Mouse (Mus musculus) midbrain, embryonic 13.5 days (tissue): ENCODE measurements around the gene Il25. TPM values are rescaled to one million over a fixed set of nuclear protein-coding genes. Genes with fewer than 3 reads are reported as not detected.

Source experiments
- ATAC-seq: fragments of 200-750 bp; cut with Nextera tagmentation; 2 replicates; pipeline ENCODE4 v1.8.0; 2017; ENCODE audit warnings: mild to moderate bottlenecking, moderate TSS enrichment, moderate library complexity
- H3K27ac ChIP-seq: fragments of 300-500 bp; sonication (generic); 2 replicates; pipeline ENCODE4 v1.5.1; 2015; ENCODE audit warnings: inconsistent platforms, mild to moderate bottlenecking, moderate library complexity
- H3K27me3 ChIP-seq: fragments of 300-500 bp; sonication (generic); 2 replicates; pipeline ENCODE4 v1.6.1; 2015; ENCODE audit warnings: mild to moderate bottlenecking, inconsistent platforms
- H3K36me3 ChIP-seq: fragments of 300-500 bp; sonication (generic); 2 replicates; pipeline ENCODE4 v1.6.1; 2015; ENCODE audit warnings: mild to moderate bottlenecking, inconsistent platforms
- H3K4me1 ChIP-seq: fragments of 300-500 bp; sonication (generic); replicated peaks from 2 replicates; pipeline ENCODE4 v1.6.1; 2015; ENCODE audit warnings: inconsistent platforms
- H3K4me2 ChIP-seq: fragments of 300-500 bp; sonication (generic); replicated peaks from 2 replicates; pipeline ENCODE4 v1.6.1; 2015; ENCODE audit warnings: moderate library complexity, mild to moderate bottlenecking, inconsistent platforms
- H3K4me3 ChIP-seq: fragments of 300-500 bp; sonication (generic); replicated peaks from 2 replicates; pipeline ENCODE4 v1.5.1; 2015; ENCODE audit warnings: mild to moderate bottlenecking, inconsistent platforms
- H3K9ac ChIP-seq: fragments of 300-500 bp; sonication (generic); replicated peaks from 2 replicates; pipeline ENCODE4 v1.6.1; 2015; ENCODE audit warnings: mild to moderate bottlenecking, inconsistent platforms
- H3K9me3 ChIP-seq: fragments of 300-500 bp; sonication (generic); 2 replicates; pipeline ENCODE4 v1.6.1; 2016; ENCODE audit warnings: mild to moderate bottlenecking, inconsistent platforms
- WGBS: fragments of 180-500 bp; shearing (Covaris S2); methylation state at CpG from one replicate; pipeline ENCODE4 v1.1.7; 2015; 5-methylcytosine and 5-hydroxymethylcytosine counted together
- polyA plus RNA-seq: library from polyadenylated mRNA; unstranded; fragments of >200 nt; fragmentation: Nextera tagmentation; extraction: Ambion mirVana; gene quantifications from 2 replicates; pipeline ENCODE4 v1.2.1, GENCODE M21; 2015

Il25 gene
- polyA plus RNA-seq, 1 experiment from 2014 or later, result 0.15 TPM

DNA sequence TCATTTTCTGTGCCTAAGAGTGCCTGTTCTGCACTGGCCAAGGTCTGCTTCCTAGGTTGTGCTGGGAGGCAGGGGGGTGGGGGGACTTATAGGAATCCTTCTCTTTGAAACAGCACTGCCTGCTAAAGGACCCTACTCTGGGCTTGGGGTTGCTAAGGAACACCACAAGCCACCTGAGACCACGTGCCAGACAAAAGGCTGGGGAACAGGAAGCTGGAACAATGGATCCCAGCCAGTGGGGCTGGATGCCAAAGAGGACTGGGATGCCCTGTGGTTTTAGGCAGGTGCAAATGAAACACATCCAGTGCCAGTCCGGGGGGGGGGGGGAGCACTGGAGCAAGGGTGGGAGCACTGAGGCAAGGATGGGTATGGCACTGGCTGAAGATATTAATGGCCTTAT lies 2.1 kb upstream of the Il25 start:
- H3K36me3 ChIP-seq, result no peaks in the 10 kb centered on the region
- peaks cover 31% of the 10 kb centered on the region for H3K4me1 ChIP-seq
- H3K9ac ChIP-seq, result no peak overlapping the region
- no peak overlapping the region for H3K27ac ChIP-seq
- no peaks in the 10 kb centered on the region for H3K27me3 ChIP-seq
- 13% methylated on average over 2 of the region's 2 CpGs for WGBS
- ATAC-seq, result no peak
- no peak overlapping the region for H3K4me2 ChIP-seq
- no peaks in the 10 kb centered on the region for H3K9me3 ChIP-seq
- no peak overlapping the region for H3K4me3 ChIP-seq

DNA sequence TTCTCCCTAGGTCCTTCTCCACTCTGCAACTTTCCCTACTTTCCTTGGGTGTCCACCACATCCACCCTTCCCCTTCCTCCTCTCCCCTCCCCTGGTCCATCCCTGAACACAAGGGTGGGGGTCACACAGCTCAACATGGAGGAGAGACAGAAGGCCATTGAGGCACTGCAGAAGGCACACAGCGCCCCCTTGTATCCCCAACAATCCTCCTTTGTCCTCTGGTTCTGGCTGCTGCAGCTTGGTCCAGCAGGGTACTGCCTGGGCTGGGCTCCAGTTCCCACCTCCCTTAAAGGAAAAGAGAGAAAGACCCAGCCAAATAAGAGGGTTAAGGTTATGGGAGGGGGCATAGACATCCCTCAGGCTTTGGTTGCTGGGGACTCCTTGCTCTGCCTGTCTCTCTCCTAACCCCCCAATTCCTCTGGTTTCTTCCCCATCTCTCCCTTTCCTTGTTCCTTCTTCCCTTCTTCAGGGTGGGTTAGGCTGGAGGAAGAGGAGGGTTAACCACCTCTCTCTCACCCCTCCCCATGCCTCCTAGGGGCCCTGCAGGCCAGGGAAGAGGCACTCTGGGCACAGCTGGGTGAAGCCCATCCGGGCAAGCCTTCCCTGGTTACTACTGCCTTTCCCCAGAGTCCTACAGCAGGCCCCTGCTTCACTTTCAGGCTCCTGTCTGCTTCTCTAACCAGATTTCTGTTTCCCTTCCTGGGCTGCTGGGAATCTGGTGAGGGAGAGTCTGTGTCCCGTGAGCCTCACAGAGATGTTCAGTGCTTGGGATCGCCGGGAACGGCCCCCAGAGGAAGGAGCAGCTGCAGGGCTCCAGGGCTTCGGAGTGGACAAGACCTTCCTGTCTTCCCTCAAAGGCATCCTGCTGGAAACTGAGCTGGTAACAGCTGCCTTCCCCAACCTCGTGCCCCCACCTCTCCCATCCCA lies 3.7 kb downstream of the Il25 start, which contains the start of gene Cmtm5:
Gene Cmtm5, plus strand, starts transcription at position 358 of the 927 bp plus-strand sequence.
- H3K27me3 ChIP-seq, result no peaks in the 10 kb centered on the region
- 0 out of 2 replicates have a peak, but pooled peaks have one; percentile 48 for ATAC-seq

DNA sequence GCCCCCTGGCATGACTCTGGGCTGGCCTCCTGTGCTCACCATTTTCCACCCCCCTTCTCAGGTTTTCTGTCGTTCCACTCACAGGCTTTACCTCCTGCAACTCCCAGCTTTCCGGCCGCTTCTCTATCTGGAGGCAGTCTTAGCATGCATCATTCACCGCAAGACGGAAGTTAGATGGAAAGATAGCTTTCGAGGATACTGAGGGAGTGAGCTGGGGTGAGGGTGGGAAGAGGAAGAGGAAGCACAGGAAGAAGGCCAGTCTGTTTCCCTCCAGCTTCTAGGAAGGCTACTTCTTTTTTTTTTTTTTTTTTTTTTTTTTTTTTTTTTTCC lies 4.3 kb downstream of the Il25 start:
- peak overlapping the region; percentile 44; the same call in 1 of the 2 replicates for H3K9ac ChIP-seq
- no peak overlapping the region for H3K4me2 ChIP-seq
- WGBS, result 70% methylated on average over 6 of the region's 6 CpGs
- H3K36me3 ChIP-seq, result no peaks in the 10 kb centered on the region
- ATAC-seq, result no peak
- H3K9me3 ChIP-seq, result no peaks in the 10 kb centered on the region
- no peaks in the 10 kb centered on the region for H3K27me3 ChIP-seq
- H3K27ac ChIP-seq, result no peak overlapping the region
- peaks cover 16% of the 10 kb centered on the region for H3K4me1 ChIP-seq
- no peak overlapping the region for H3K4me3 ChIP-seq

More for the DNA sequence above, 3.7 kb downstream of the Il25 start, which contains the start of gene Cmtm5:
- WGBS, result 43% methylated on average over 8 of the region's 8 CpGs
- Histone ChIP-seq H3K9me3 (no peaks in the 10 kb centered on the region), H3K36me3 (no peaks in the 10 kb centered on the region), H3K4me2 (no peak within 1 kb of the TSS), H3K4me3 (no peak within 1 kb of the TSS), H3K4me1 (peaks cover 16% of the 10 kb centered on the region), H3K27ac (0 out of 2 replicates have a peak within 1 kb of the TSS, but pooled peaks have one; percentile 30), H3K9ac (peak within 1 kb of the TSS; percentile 44; the same call in 1 of the 2 replicates)

GRCm38 (mm10) chr14:54937361-54938182 lies 5.1 kb downstream of the Il25 start:
- ATAC-seq, result no peak
- H3K4me2 ChIP-seq, result no peak overlapping the region

GRCm38 (mm10) chr14:54938431-54939219 lies 6.1 kb downstream of the Il25 start:
- Histone ChIP-seq H3K36me3 (no peaks in the 10 kb centered on the region), H3K4me2 (no peak overlapping the region), H3K27me3 (no peaks in the 10 kb centered on the region), H3K9me3 (no peaks in the 10 kb centered on the region), H3K27ac (no peak overlapping the region), H3K9ac (no peak overlapping the region), H3K4me3 (no peak overlapping the region), H3K4me1 (peaks cover 10% of the 10 kb centered on the region)
- 82% methylated on average over 15 of the region's 15 CpGs for WGBS
- ATAC-seq, result no peak

More at GRCm38 (mm10) chr14:54937361-54938182, 5.1 kb downstream of the Il25 start:
- Histone ChIP-seq H3K36me3 (no peaks in the 10 kb centered on the region), H3K9me3 (no peaks in the 10 kb centered on the region), H3K4me1 (peaks cover 16% of the 10 kb centered on the region), H3K27me3 (no peaks in the 10 kb centered on the region), H3K27ac (no peak overlapping the region), H3K4me3 (no peak overlapping the region), H3K9ac (no peak overlapping the region)
- 90% methylated on average over 16 of the region's 16 CpGs for WGBS

GRCm38 (mm10) chr14:54939434-54940175 lies 7.1 kb downstream of the Il25 start:
- Histone ChIP-seq H3K4me3 (no peak overlapping the region), H3K4me1 (peaks cover 10% of the 10 kb centered on the region), H3K27me3 (no peaks in the 10 kb centered on the region), H3K27ac (no peak overlapping the region), H3K9me3 (no peaks in the 10 kb centered on the region), H3K4me2 (no peak overlapping the region), H3K9ac (no peak overlapping the region), H3K36me3 (no peaks in the 10 kb centered on the region)
- no peak for ATAC-seq
- 48% methylated on average over 12 of the region's 12 CpGs for WGBS

DNA sequence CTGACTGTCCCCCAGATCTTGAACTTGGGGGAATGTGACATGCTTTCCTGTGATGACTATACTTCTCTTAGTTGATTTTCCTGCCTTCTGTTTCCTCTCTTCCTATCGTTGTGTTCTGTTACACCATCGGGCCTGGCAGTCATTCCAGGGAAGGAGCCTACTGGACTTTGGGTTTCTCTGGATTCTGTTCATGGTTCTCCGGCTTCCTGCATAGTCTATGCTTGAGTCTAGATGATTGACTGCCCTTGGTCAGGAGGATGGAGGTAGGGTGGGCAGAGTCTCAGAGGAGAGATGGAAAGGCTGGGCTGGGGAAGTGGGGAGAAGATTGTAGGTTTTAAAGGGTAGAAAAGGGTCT lies 7.7 kb downstream of the Il25 start:
- Histone ChIP-seq H3K4me3 (no peak overlapping the region), H3K27me3 (no peaks in the 10 kb centered on the region), H3K9me3 (no peaks in the 10 kb centered on the region), H3K4me2 (no peak overlapping the region), H3K4me1 (peaks cover 10% of the 10 kb centered on the region), H3K9ac (no peak overlapping the region), H3K36me3 (no peaks in the 10 kb centered on the region), H3K27ac (no peak overlapping the region)
- ATAC-seq, result no peak
- 81% methylated on average over 3 of the region's 3 CpGs for WGBS

GRCm38 (mm10) chr14:54941024-54941978 lies 8.8 kb downstream of the Il25 start:
- Histone ChIP-seq H3K27me3 (no peaks in the 10 kb centered on the region), H3K9me3 (no peaks in the 10 kb centered on the region), H3K4me2 (no peak overlapping the region), H3K4me3 (no peak overlapping the region), H3K27ac (no peak overlapping the region), H3K9ac (no peak overlapping the region), H3K4me1 (peaks cover 5% of the 10 kb centered on the region), H3K36me3 (no peaks in the 10 kb centered on the region)
- ATAC-seq, result no peak
- WGBS, result 71% methylated on average over 13 of the region's 13 CpGs

GRCm38 (mm10) chr14:54942479-54942878 lies 10.0 kb downstream of the Il25 start:
- Histone ChIP-seq H3K9me3 (no peaks in the 10 kb centered on the region), H3K9ac (no peak overlapping the region), H3K4me2 (no peak overlapping the region), H3K4me1 (no peaks in the 10 kb centered on the region), H3K36me3 (no peaks in the 10 kb centered on the region), H3K27ac (no peak overlapping the region), H3K4me3 (no peak overlapping the region), H3K27me3 (no peaks in the 10 kb centered on the region)
- 93% methylated on average over 8 of the region's 8 CpGs for WGBS
- ATAC-seq, result no peak

GRCm38 (mm10) chr14:54943971-54944370 lies 11.5 kb downstream of the Il25 start:
- no peaks in the 10 kb centered on the region for H3K36me3 ChIP-seq
- no peak for ATAC-seq
- H3K4me2 ChIP-seq, result no peak overlapping the region
- H3K4me3 ChIP-seq, result no peak overlapping the region
- H3K27me3 ChIP-seq, result no peaks in the 10 kb centered on the region
- H3K9me3 ChIP-seq, result no peaks in the 10 kb centered on the region
- H3K4me1 ChIP-seq, result no peaks in the 10 kb centered on the region
- WGBS, result 96% methylated on average over 7 of the region's 7 CpGs
- H3K9ac ChIP-seq, result no peak overlapping the region
- no peak overlapping the region for H3K27ac ChIP-seq
